Mouse (Mus musculus): ENCODE results near the gene Rprm. TPM values are rescaled to one million over a fixed set of nuclear protein-coding genes. Genes with fewer than 3 reads are reported as not detected.

Rprm gene
- polyA plus RNA-seq (2015; fragmentation: Nextera tagmentation; extraction: Ambion mirVana) = 9.8 and 10.8 TPM in 2 replicates

DNA sequence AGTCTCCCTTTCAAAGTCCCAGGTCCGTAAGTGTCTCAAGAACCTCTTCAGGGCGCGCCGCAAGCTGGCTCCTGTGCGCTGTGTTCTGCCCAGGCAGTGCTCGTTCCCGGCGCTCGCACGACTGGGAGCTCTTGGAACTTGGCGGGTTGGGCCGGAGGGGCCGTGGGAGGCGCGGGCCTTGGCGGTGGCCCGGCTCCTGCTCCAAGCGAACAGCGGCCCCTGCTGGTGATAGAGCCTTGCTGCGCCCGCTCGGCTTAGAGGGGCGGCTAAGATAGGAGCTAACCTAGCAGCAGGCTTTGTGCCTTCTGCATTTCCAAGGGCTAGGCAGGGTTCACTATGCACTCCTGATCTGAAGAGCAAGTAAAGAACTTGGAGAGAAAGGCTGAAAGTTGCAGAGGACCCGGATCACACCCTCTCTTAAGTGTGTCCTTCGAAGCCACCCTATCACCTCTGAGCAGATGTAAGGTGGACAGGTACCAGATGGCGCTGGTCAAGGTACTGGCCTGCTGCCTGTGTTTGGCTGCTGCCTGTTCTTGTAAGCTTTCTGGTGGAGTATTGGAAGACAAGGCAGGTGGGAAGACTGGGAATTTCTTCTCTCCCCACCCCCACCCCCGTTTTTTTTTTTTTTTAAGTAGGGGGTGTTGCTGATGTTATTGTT is at the start of gene Rprm:
TSS of gene Rprm (minus strand) at position 123 of the 658 bp plus-strand sequence.
- 4% methylated on average over 27 of the region's 27 CpGs for WGBS
- H3K9ac ChIP-seq (ENCODE audit: low read length) = peak within 1 kb of the TSS; percentile 65
- peak within 1 kb of the TSS; percentile 81 for H3K4me2 ChIP-seq (ENCODE audit: low read depth, low read length)
- peaks cover 18% of the 10 kb centered on the region for H3K27me3 ChIP-seq (ENCODE audit: control insufficient read depth, insufficient read depth, low read depth, low read length)
- no peaks in the 10 kb centered on the region for H3K36me3 ChIP-seq (ENCODE audit: control insufficient read depth, insufficient read depth, low read length)
- peak; percentile 97 for ATAC-seq (ENCODE audit: low read depth)
- peaks cover 3% of the 10 kb centered on the region; the same call in 1 of the 2 replicates for H3K4me1 ChIP-seq (replicated peaks; ENCODE audit: control insufficient read depth, insufficient read depth, low read length)
- peak within 1 kb of the TSS; percentile 50 for H3K4me3 ChIP-seq (ENCODE audit: low read length)
- peak within 1 kb of the TSS; percentile 75 for H3K27ac ChIP-seq (ENCODE audit: low read length)
- H3K9me3 ChIP-seq (ENCODE audit: control insufficient read depth, low read length) = no peaks in the 10 kb centered on the region

DNA sequence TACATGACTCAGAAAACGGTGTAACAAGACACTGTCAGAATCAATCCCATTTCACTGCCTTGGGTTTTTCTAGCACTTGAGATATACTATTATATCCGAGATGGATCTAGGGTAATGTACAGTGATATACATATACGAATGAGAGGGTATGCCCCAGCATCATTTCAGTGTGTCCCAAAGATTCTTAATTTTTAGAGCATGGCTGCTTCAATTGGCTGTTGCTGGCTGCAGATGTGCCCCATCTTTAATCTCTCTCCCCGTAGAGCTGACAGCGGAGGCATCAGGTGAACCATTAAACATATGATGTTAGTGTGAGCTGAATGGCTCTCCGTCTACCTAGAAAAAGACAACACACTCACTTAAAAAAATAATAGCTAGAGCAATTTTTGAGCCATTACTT is 34.0 kb upstream of the Rprm start:
- H3K27me3 ChIP-seq (ENCODE audit: control insufficient read depth, insufficient read depth, low read depth, low read length) = no peaks in the 10 kb centered on the region
- no peak overlapping the region for H3K4me3 ChIP-seq (ENCODE audit: low read length)
- no peak overlapping the region for H3K9ac ChIP-seq (ENCODE audit: low read length)
- 66% methylated on average over 6 of the region's 6 CpGs for WGBS
- no peaks in the 10 kb centered on the region for H3K36me3 ChIP-seq (ENCODE audit: control insufficient read depth, insufficient read depth, low read length)
- no peaks in the 10 kb centered on the region for H3K4me1 ChIP-seq (replicated peaks; ENCODE audit: control insufficient read depth, insufficient read depth, low read length)
- H3K27ac ChIP-seq (ENCODE audit: low read length) = no peak overlapping the region
- H3K9me3 ChIP-seq (ENCODE audit: control insufficient read depth, low read length) = no peaks in the 10 kb centered on the region
- H3K4me2 ChIP-seq (ENCODE audit: low read depth, low read length) = no peak overlapping the region
- ATAC-seq (ENCODE audit: low read depth) = no peak

GRCm38 (mm10) chr2:54118881-54119280 is 33.5 kb upstream of the Rprm start:
- no peaks in the 10 kb centered on the region for H3K9me3 ChIP-seq (ENCODE audit: control insufficient read depth, low read length)
- no peak overlapping the region for H3K27ac ChIP-seq (ENCODE audit: low read length)
- WGBS = 13% methylated on average over 3 of the region's 3 CpGs
- no peak for ATAC-seq (ENCODE audit: low read depth)
- H3K4me2 ChIP-seq (ENCODE audit: low read depth, low read length) = no peak overlapping the region
- H3K36me3 ChIP-seq (ENCODE audit: control insufficient read depth, insufficient read depth, low read length) = no peaks in the 10 kb centered on the region
- no peaks in the 10 kb centered on the region for H3K27me3 ChIP-seq (ENCODE audit: control insufficient read depth, insufficient read depth, low read depth, low read length)
- no peaks in the 10 kb centered on the region for H3K4me1 ChIP-seq (replicated peaks; ENCODE audit: control insufficient read depth, insufficient read depth, low read length)
- H3K9ac ChIP-seq (ENCODE audit: low read length) = no peak overlapping the region
- H3K4me3 ChIP-seq (ENCODE audit: low read length) = no peak overlapping the region

GRCm38 (mm10) chr2:54111294-54111693 is 25.9 kb upstream of the Rprm start:
- no peaks in the 10 kb centered on the region for H3K36me3 ChIP-seq (ENCODE audit: control insufficient read depth, insufficient read depth, low read length)
- WGBS = 47% methylated on average over 2 of the region's 2 CpGs
- no peak overlapping the region for H3K27ac ChIP-seq (ENCODE audit: low read length)
- no peaks in the 10 kb centered on the region for H3K27me3 ChIP-seq (ENCODE audit: control insufficient read depth, insufficient read depth, low read depth, low read length)
- no peaks in the 10 kb centered on the region for H3K4me1 ChIP-seq (replicated peaks; ENCODE audit: control insufficient read depth, insufficient read depth, low read length)
- no peak overlapping the region for H3K4me2 ChIP-seq (ENCODE audit: low read depth, low read length)
- no peak overlapping the region for H3K9ac ChIP-seq (ENCODE audit: low read length)
- no peaks in the 10 kb centered on the region for H3K9me3 ChIP-seq (ENCODE audit: control insufficient read depth, low read length)
- no peak for ATAC-seq (ENCODE audit: low read depth)
- H3K4me3 ChIP-seq (ENCODE audit: low read length) = no peak overlapping the region

DNA sequence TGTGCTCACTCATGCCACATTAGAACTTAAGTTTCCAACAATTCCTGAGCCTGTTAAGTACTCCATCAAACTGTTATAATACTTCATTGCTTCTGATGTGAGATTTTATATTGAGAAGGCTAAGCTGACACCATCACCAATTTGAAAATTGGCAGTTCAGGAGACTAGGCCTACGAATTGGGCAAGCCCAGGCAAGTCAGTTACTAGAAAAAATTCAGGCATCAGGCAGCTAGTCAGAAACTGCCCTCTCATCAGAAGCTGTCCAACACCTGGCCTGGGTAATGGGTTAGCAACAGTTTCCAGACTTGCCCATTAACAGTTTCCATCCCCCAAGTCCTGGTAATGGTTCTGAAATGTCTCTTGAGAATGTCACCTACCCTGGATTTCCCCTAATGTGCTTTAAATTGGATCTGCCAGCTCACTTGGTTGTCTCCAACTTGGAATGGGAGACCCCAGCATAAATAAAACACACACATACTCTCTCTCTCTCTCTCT is 20.9 kb upstream of the Rprm start:
- Histone ChIP-seq H3K36me3 (ENCODE audit: control insufficient read depth, insufficient read depth, low read length) (no peaks in the 10 kb centered on the region), H3K4me3 (ENCODE audit: low read length) (no peak overlapping the region), H3K9me3 (ENCODE audit: control insufficient read depth, low read length) (no peaks in the 10 kb centered on the region), H3K27ac (ENCODE audit: low read length) (no peak overlapping the region), H3K27me3 (ENCODE audit: control insufficient read depth, insufficient read depth, low read depth, low read length) (no peaks in the 10 kb centered on the region), H3K4me1 (replicated peaks; ENCODE audit: control insufficient read depth, insufficient read depth, low read length) (no peaks in the 10 kb centered on the region), H3K9ac (ENCODE audit: low read length) (no peak overlapping the region), H3K4me2 (ENCODE audit: low read depth, low read length) (no peak overlapping the region)
- 50% methylated on average over 1 of the region's 1 CpGs for WGBS
- ATAC-seq (ENCODE audit: low read depth) = no peak

- H3K27ac ChIP-seq (ENCODE audit: low read length) = no peak overlapping the region
- 45% methylated on average over 1 of the region's 1 CpGs for WGBS
- ATAC-seq (ENCODE audit: low read depth) = no peak
- no peaks in the 10 kb centered on the region for H3K4me1 ChIP-seq (replicated peaks; ENCODE audit: control insufficient read depth, insufficient read depth, low read length)
- H3K9ac ChIP-seq (ENCODE audit: low read length) = no peak overlapping the region
- no peaks in the 10 kb centered on the region for H3K36me3 ChIP-seq (ENCODE audit: control insufficient read depth, insufficient read depth, low read length)
- no peak overlapping the region for H3K4me3 ChIP-seq (ENCODE audit: low read length)
- no peak overlapping the region for H3K4me2 ChIP-seq (ENCODE audit: low read depth, low read length)
- no peaks in the 10 kb centered on the region for H3K9me3 ChIP-seq (ENCODE audit: control insufficient read depth, low read length)
- no peaks in the 10 kb centered on the region for H3K27me3 ChIP-seq (ENCODE audit: control insufficient read depth, insufficient read depth, low read depth, low read length)
Measured at GRCm38 (mm10) chr2:54099939-54100338, 14.6 kb upstream of the Rprm start.

DNA sequence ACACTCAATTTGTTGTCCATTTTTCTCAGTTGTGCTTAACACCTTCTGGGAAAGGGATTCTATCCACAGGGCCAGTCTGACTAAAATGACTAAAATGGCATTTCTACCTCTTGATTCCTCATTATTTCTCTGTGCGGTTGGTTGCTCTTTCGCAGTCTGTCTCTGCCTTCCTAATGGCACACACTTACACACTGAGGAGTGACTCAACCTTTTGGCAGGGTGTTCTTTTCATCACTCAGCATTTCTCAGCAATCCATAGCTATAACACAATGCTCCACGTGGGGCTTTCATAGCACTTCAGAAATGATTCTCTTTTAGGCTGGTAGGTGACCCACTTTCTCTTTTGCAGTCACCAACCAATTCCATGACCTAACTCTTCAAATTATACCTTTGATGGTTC is 7.3 kb upstream of the Rprm start:
- Histone ChIP-seq H3K9ac (ENCODE audit: low read length) (no peak overlapping the region), H3K27ac (ENCODE audit: low read length) (no peak overlapping the region), H3K4me3 (ENCODE audit: low read length) (no peak overlapping the region), H3K4me2 (ENCODE audit: low read depth, low read length) (no peak overlapping the region), H3K27me3 (ENCODE audit: control insufficient read depth, insufficient read depth, low read depth, low read length) (no peaks in the 10 kb centered on the region), H3K36me3 (ENCODE audit: control insufficient read depth, insufficient read depth, low read length) (no peaks in the 10 kb centered on the region), H3K9me3 (ENCODE audit: control insufficient read depth, low read length) (no peaks in the 10 kb centered on the region), H3K4me1 (replicated peaks; ENCODE audit: control insufficient read depth, insufficient read depth, low read length) (no peaks in the 10 kb centered on the region)
- 83% methylated on average over 3 of the region's 3 CpGs for WGBS
- no peak for ATAC-seq (ENCODE audit: low read depth)

GRCm38 (mm10) chr2:54086254-54086653 is 902 bp upstream of the Rprm start:
- Histone ChIP-seq H3K9me3 (ENCODE audit: control insufficient read depth, low read length) (no peaks in the 10 kb centered on the region), H3K27me3 (ENCODE audit: control insufficient read depth, insufficient read depth, low read depth, low read length) (peaks cover 18% of the 10 kb centered on the region), H3K4me3 (ENCODE audit: low read length) (no peak overlapping the region), H3K4me1 (replicated peaks; ENCODE audit: control insufficient read depth, insufficient read depth, low read length) (peaks cover 3% of the 10 kb centered on the region; the same call in 1 of the 2 replicates), H3K36me3 (ENCODE audit: control insufficient read depth, insufficient read depth, low read length) (no peaks in the 10 kb centered on the region), H3K9ac (ENCODE audit: low read length) (no peak overlapping the region), H3K4me2 (ENCODE audit: low read depth, low read length) (no peak overlapping the region), H3K27ac (ENCODE audit: low read length) (no peak overlapping the region)
- ATAC-seq (ENCODE audit: low read depth) = no peak
- 59% methylated on average over 4 of the region's 4 CpGs for WGBS

DNA sequence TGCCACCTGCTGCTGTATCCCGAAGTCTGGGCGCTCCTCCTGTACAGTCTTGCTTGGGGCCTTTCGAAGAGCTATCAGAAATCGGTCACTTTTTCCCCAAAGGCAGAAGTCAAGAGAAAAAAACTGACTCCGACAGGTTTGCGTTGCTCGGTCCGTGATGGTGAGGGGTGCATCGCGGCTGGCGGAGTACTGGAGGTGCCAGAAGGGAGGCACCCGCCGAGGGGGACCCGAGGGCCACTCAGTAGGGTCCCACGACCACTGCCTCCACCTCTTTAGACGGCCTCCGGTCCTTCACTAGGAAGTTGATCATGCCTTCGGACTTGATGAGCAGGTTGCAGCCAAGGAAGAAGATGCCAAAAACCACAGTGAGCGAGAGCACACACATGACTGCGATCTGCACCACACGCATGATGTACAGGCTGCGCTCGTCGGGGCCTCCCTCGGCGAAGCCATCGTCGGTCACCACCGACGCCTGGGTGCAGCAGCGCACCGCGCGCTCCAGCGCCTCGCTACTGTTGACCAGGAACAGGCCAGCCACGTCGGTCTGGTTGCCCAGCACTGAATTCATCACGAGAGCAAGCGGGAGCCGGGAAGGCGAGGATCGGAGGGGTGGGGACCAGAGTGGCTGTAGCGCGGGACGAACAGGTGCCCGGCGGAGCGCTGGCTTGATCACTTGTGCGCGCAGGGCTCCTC is 469 bp downstream of the Rprm start:
- peak overlapping the region; percentile 81 for H3K4me2 ChIP-seq (ENCODE audit: low read depth, low read length)
- ATAC-seq (ENCODE audit: low read depth) = peak; percentile 75
- H3K27ac ChIP-seq (ENCODE audit: low read length) = peak overlapping the region; percentile 75
- H3K36me3 ChIP-seq (ENCODE audit: control insufficient read depth, insufficient read depth, low read length) = no peaks in the 10 kb centered on the region
- H3K4me3 ChIP-seq (ENCODE audit: low read length) = peak overlapping the region; percentile 50
- peaks cover 3% of the 10 kb centered on the region; the same call in 1 of the 2 replicates for H3K4me1 ChIP-seq (replicated peaks; ENCODE audit: control insufficient read depth, insufficient read depth, low read length)
- no peaks in the 10 kb centered on the region for H3K9me3 ChIP-seq (ENCODE audit: control insufficient read depth, low read length)
- peak overlapping the region; percentile 65 for H3K9ac ChIP-seq (ENCODE audit: low read length)
- H3K27me3 ChIP-seq (ENCODE audit: control insufficient read depth, insufficient read depth, low read depth, low read length) = peaks cover 18% of the 10 kb centered on the region
- 1% methylated on average over 47 of the region's 51 CpGs for WGBS

All from lung, embryonic 16.5 days (tissue).